Mouse (Mus musculus): ENCODE measurements at regions not wholly inside any gene's neighbourhood (a gene's known extent, or its start where the extent isn't known, plus 50 kb on each side); places are given as distances from the start of the nearest gene placed in this dataset.

GRCm38 (mm10) chr9:61227492-61228229, 144.5 kb upstream of the Tle3 start:
- ATAC-seq: no peak
- ChIA-PET CTCF (interaction anchor here (1.3 kb wide), 1 partner anchor 10 kb away, joined by 3 read pairs; no protein-coding TSS in a partner anchor), POLR2A (no interaction called here)
- H3K27me3 ChIP-seq: no peaks in the 10 kb centered on the region
- TF ChIP-seq CTCF (IDR thresholded peaks at IDR 0.05): no peak
- in situ Hi-C loops (cut with MboI; ENCODE audit: low pct_unique_long_range_greater_than_20kb): no loop called here
- DNase-seq (ENCODE audit: low read depth, low spot score): no peak

GRCm38 (mm10) chr9:61228230-61228631, 143.9 kb upstream of the Tle3 start:
- POLR2A ChIA-PET: no interaction called here
- DNase-seq (ENCODE audit: low read depth, low spot score) (no peak), ATAC-seq (no peak)
- no peaks in the 10 kb centered on the region for H3K27me3 ChIP-seq
- CTCF ChIA-PET: interaction anchor here (1.3 kb wide), 1 partner anchor 10 kb away, joined by 3 read pairs; no protein-coding TSS in a partner anchor
- in situ Hi-C loops (cut with MboI; ENCODE audit: low pct_unique_long_range_greater_than_20kb): no loop called here
- no peak for TF ChIP-seq CTCF (IDR thresholded peaks at IDR 0.05)

DNA sequence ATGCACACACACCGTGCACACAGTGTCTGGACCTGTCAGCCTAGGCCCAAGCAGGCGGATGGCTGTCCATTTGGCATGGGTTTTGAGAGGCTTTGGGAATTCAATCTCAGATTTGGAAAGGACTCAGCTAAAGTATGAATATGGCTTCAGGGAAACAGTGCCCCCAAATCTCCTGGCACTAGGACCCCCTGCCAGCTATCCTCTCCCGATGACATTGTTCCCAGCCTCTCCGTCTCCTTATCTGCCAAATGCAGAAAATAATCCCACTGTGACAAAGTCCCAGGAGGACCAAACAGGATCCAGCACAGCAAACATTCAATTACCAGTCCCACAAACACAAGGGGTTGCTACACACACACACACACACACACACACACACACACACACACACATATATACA, 141.9 kb upstream of the Tle3 start:
- no peaks in the 10 kb centered on the region for H3K27me3 ChIP-seq
- in situ Hi-C loops (cut with MboI; ENCODE audit: low pct_unique_long_range_greater_than_20kb): no loop called here
- POLR2A ChIA-PET: no interaction called here
- no peak for ATAC-seq
- no peak for DNase-seq (ENCODE audit: low read depth, low spot score)
- TF ChIP-seq CTCF (IDR thresholded peaks at IDR 0.05): no peak
- CTCF ChIA-PET: no interaction called here

DNA sequence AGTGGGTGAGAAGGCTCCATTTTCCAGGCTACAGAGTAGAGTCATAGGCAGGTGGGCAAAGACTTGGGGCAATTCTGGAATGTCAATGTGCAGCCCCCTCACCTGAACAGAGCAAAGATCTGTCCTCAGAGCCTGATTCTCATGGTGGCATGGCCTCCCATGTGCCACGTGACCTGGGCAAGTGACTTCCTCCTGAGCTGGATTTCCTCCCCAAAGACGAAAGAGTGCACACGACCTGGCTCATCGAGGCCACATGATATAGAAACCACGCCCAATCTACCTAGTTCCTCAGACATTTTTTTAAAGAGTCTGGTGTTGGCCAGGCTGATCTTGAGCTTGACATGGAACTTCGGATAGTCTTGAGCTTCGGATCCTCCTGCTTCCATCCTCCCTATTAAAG, 139.5 kb upstream of the Tle3 start:
- in situ Hi-C loops (cut with MboI; ENCODE audit: low pct_unique_long_range_greater_than_20kb): no loop called here
- no peak for TF ChIP-seq CTCF (IDR thresholded peaks at IDR 0.05)
- no peaks in the 10 kb centered on the region for H3K27me3 ChIP-seq
- no peak for ATAC-seq
- ChIA-PET POLR2A (no interaction called here), CTCF (no interaction called here)
- DNase-seq (ENCODE audit: low read depth, low spot score): no peak

GRCm38 (mm10) chr9:61233251-61233650, 138.9 kb upstream of the Tle3 start:
- no peak for DNase-seq (ENCODE audit: low read depth, low spot score)
- in situ Hi-C loops (cut with MboI; ENCODE audit: low pct_unique_long_range_greater_than_20kb): no loop called here
- no peaks in the 10 kb centered on the region for H3K27me3 ChIP-seq
- ATAC-seq: no peak
- ChIA-PET CTCF (no interaction called here), POLR2A (no interaction called here)
- TF ChIP-seq CTCF (IDR thresholded peaks at IDR 0.05): no peak

GRCm38 (mm10) chr9:61235653-61236610, 136.2 kb upstream of the Tle3 start:
- no peak for TF ChIP-seq CTCF (IDR thresholded peaks at IDR 0.05)
- ATAC-seq: no peak
- in situ Hi-C loops (cut with MboI; ENCODE audit: low pct_unique_long_range_greater_than_20kb): no loop called here
- CTCF ChIA-PET: no interaction called here
- no peaks in the 10 kb centered on the region for H3K27me3 ChIP-seq
- POLR2A ChIA-PET: no interaction called here
- DNase-seq (ENCODE audit: low read depth, low spot score): no peak

- in situ Hi-C loops (cut with MboI; ENCODE audit: low pct_unique_long_range_greater_than_20kb): no loop called here
- H3K27me3 ChIP-seq: no peaks in the 10 kb centered on the region
- DNase-seq (ENCODE audit: low read depth, low spot score): no peak
- no peak for TF ChIP-seq CTCF (IDR thresholded peaks at IDR 0.05)
- ChIA-PET POLR2A (no interaction called here), CTCF (no interaction called here)
- ATAC-seq: no peak
Measured at GRCm38 (mm10) chr9:61238687-61239250, 133.4 kb upstream of the Tle3 start.

- ChIA-PET CTCF (no interaction called here), POLR2A (no interaction called here)
- DNase-seq (ENCODE audit: low read depth, low spot score) (no peak), ATAC-seq (no peak)
- in situ Hi-C loops (cut with MboI; ENCODE audit: low pct_unique_long_range_greater_than_20kb): no loop called here
- no peak for TF ChIP-seq CTCF (IDR thresholded peaks at IDR 0.05)
- no peaks in the 10 kb centered on the region for H3K27me3 ChIP-seq
Measured at GRCm38 (mm10) chr9:61239328-61239727, 132.8 kb upstream of the Tle3 start.

GRCm38 (mm10) chr9:61241442-61241841, 130.7 kb upstream of the Tle3 start:
- DNase-seq (ENCODE audit: low read depth, low spot score) (no peak), ATAC-seq (no peak)
- TF ChIP-seq CTCF (IDR thresholded peaks at IDR 0.05): no peak
- POLR2A ChIA-PET: interaction anchor here (1.2 kb wide), 1 partner anchor 32 kb away, joined by 3 read pairs; no protein-coding TSS in a partner anchor
- no peaks in the 10 kb centered on the region for H3K27me3 ChIP-seq
- CTCF ChIA-PET: interaction anchor here (1.0 kb wide), 1 partner anchor 25 kb away, joined by 3 read pairs; no protein-coding TSS in a partner anchor
- in situ Hi-C loops (cut with MboI; ENCODE audit: low pct_unique_long_range_greater_than_20kb): no loop called here

GRCm38 (mm10) chr9:61242167-61242860, 129.9 kb upstream of the Tle3 start:
- TF ChIP-seq CTCF (IDR thresholded peaks at IDR 0.05): no peak
- ChIA-PET POLR2A (interaction anchor here (1.2 kb wide), 1 partner anchor 31 kb away, joined by 3 read pairs; no protein-coding TSS in a partner anchor), CTCF (no interaction called here)
- no peaks in the 10 kb centered on the region for H3K27me3 ChIP-seq
- ATAC-seq: no peak
- DNase-seq (ENCODE audit: low read depth, low spot score): no peak
- in situ Hi-C loops (cut with MboI; ENCODE audit: low pct_unique_long_range_greater_than_20kb): no loop called here

All from Patski (cell line).